Mouse (Mus musculus) erythroblast, adult 5-6 weeks (primary cell): Measurements from ENCODE around the gene Chrnb1. TPM values are rescaled to one million over a fixed set of nuclear protein-coding genes. Genes with fewer than 3 reads are reported as not detected.
A peak's percentile ranks its signal among the peaks of the same experiment; 100 is the strongest.

Experiments used
- ATAC-seq: replicated peaks from 2 replicates; pipeline ENCODE4 v1.8.0; 2016; ENCODE audit warnings: moderate number of reproducible peaks, mild to moderate bottlenecking, moderate TSS enrichment, inconsistent platforms; ENCODE audit not compliant: poor library complexity, low FRiP score, severe bottlenecking
- total RNA-seq, 2 experiments: library from RNA; stranded (forward) in 1 of 2; stranded (reverse) in 1 of 2; fragments of 150-400 nt in 1 of 2; fragments of 200-764, 138-1000 nt in 1 of 2; gene quantifications; 2 replicates each; pipeline versions ENCODE4 v1.2.3 to v1.2.4; 2015 to 2017; ENCODE audit warnings: low replicate concordance in 2 of 2

The Chrnb1 gene
- total RNA-seq, 2 experiments from 2014 or later: 0.26 to 4.0 TPM

DNA sequence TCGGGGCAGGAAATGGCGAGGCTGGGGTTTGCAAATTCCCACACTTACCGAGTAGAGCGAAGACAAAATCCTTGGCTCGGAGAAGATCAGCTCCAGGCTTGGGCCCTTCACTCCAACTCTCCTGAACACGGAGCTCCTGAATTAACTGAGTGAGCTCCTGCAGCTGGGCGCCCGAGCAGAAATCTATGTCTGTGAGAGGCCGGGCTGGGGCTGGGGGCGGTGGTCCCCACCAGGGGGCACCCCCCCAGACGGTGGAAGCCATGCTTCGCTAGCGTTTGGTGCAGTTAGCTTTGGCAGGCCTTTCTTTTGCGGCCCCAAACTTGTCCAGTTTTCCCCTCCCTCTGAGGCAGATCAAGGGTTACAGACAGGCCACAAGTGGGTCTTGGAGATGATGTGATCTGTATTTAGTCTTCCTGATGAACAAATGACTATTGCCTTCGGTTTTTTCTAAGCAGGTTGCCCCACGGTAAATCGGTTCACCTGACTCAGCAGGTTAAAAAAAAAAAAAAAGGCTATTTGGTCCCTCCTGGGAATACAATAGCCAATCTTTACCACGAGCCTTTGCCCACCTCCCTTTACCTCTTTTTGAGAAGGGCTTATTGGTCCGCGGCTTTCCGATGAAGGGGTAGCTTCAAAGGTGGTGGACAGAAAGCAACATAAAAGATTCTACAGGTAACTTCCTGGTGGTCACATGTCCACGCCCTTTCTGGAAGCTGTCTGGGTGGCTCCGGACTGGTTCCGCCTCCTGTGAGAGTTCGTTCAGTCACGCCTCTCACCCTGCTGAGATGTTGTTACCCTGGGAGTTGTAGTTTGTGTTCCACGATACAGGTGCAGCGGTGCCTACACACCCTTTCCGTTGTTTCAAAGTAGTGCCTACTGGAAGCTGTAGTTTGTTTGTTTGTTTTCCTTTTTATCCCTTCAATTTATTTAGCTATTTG is 9.5 kb upstream of the Chrnb1 start, which contains the start of gene Tmem102:
Gene Tmem102, minus strand, starts transcription at position 653 of the 938 bp plus-strand sequence.
- ATAC-seq: no peak

DNA sequence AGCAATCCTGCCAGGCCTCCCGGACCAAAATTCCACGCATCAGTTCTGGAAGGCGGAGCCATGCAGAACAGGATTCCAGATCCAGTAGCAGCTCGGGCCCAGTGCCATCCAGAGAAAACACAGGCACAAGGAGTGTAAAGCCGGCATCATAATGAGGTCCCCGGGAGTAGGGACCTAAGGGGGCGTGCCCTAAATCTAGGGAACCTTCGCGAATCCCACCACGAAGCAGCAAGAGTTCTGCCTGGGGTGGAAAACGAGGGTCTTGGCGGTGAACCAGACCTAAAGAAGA is 8.9 kb upstream of the Chrnb1 start:
- ATAC-seq: no peak

DNA sequence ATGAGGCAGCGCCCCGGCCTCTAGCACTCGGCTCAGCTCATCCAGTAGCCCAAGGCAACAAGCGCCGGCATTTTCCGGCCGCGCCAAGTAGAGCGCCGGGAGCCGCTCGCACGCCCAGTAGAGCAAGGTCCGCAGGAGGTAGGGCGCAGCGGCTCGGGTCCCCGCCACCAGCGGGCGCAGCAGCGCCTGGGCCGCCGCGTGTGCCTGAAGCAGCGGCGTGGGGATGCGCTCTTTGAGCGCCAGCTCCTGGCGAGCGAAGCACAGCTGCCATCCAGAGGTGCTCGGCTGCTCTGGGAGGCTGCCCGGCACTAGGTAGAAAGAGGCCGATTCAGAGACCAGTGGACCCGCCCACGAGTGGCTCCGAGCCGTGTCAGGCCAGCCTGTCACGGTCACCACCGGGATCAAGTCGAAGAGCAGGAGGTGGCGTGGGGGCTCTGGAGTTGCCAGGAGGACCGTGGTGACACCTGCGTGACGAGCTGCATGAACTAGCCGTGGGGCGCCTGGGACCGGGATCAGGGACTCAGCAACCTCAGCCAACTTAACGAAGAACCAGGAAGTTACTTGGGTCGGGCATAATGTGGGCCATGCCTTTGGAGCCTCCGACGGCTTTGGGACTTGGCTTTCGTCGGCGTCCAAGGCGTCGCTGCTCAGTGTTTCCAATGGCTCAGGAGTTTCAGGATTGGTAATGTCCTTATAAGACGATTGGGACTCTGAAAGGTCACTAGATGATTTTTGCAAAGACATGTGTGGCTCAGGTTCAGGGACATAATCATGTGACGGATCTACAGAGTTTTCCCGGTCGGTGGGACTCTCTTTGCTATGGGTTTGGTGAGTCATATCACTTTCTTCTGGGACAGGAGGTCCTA is 8.3 kb upstream of the Chrnb1 start:
- ATAC-seq: 0 out of 2 replicates have a peak, but pooled peaks have one; percentile 27

DNA sequence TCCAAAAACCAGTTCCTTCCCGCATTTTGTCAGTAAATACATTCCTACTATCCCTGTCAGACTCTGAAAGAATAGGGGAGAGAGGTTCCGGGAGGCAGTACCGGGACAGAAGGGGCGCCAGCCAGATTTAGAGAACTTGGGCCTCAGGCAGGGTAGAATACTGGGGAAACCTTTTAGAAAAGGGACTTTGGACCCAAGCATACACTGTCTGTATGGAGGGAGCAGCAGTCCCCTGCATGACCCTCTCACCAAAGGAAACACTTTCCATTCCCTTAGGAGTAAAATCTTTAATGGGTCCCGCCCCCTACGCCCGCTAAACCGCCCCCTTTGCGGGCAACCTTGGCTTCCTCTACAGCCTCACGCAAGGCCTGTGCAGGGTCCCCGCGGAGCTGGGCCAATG is 7.6 kb upstream of the Chrnb1 start:
- no peak for ATAC-seq

DNA sequence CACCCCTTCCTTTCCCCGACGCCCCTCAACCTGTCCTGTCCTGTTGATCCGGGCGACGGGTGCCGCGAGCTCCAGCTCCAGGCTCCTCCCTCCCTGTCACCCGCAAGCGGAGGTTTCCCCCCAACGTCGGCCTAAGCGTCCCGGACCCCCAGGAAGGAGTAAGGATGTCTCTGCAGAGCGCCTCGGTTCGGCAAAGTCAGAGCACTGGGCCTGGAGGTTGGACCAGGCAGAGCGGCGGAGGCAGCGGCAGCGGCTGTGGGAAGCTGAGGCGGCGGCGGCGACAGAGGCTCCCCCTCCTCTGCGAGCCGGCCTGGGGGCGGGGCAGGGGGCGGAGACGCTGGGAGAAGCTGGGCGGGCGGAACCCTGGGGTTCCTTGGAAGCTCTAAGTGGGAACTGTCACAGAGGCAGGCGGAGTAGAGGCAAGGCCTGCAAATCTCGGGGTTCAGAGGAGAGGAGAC is 6.9 kb upstream of the Chrnb1 start:
- ATAC-seq: no peak

DNA sequence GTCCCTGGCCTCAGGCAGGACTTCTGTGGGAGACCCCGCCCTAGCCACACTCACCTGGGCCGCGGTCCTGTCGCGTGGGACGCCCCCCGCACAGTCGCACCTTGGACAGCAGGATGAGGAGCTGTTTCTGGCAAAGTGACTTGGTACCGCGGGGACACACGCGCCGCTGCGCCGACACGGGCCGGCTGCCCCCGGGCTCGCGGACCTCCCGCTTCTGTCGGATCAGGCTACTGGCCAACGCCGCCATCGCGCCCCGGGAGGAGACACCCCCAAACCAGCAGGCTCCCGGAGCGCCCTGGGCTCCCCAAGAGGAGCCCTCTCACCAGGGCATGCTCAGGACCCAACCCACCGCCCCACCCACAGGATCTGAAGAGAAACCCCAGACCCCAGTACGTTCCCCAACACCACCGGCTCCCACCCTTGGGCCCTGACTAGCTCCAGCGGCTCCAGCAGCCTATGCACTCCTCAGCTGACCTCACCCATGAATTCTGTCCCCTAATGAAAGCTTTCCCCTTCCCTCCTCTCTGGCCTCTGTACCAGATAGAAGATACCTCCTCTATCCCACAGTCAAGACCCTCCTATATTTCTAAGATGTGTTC is 5.7 kb upstream of the Chrnb1 start, which contains the start of gene Fgf11:
Gene Fgf11, minus strand, starts transcription at position 479 of the 599 bp plus-strand sequence.
- ATAC-seq: no peak

DNA sequence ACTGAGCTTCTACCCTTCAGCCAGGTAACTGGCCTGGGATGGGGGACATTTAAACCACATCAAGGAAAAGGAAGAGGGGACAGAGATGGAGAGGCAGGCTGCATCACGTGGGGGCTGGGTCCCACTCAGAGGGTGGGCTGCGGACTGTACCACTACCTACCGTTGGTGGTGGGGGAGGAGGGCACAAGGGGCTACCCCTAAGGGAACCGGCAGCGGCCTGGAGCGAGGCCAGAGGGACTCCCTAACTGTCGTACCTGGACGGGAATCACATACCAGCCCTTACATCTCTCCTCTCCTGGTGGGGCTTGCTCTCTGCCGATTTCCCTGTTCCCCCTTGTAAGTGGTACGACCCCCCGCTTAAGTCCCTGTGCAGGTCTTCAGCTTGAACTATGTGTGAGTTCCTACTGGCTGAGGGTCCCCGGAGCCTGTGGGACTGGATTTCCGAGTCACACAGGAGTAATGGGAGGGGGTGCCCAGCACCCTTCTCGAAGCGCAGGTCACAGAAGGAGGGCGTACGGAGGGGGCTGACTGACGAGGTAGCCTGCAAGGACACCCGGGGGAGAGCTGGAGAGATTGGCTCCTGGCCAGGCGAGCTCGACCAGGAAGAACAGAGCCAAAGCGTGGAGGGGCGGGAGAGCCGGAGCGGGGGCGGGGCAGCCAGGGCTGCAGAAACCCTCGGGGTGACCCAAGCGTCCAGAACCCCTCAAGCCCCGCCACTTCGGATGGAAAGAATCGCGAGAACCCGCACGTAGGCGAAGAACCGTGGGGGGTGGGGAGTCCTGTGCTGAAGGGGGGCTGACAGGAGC is 4.9 kb upstream of the Chrnb1 start:
- no peak for ATAC-seq

DNA sequence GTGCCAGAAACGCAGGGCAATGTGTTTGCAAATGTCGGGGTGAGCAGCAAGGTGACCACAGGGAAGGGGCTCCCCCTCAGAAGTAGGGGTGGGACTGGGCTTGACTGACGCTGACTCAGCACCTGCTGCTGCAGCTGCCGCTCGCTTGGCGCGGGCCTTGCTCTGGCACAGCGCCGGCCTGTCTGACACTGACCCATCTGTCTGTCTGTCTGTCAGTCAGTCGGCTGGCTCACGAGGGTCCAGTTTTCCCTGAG is 4.3 kb upstream of the Chrnb1 start:
- no peak for ATAC-seq

DNA sequence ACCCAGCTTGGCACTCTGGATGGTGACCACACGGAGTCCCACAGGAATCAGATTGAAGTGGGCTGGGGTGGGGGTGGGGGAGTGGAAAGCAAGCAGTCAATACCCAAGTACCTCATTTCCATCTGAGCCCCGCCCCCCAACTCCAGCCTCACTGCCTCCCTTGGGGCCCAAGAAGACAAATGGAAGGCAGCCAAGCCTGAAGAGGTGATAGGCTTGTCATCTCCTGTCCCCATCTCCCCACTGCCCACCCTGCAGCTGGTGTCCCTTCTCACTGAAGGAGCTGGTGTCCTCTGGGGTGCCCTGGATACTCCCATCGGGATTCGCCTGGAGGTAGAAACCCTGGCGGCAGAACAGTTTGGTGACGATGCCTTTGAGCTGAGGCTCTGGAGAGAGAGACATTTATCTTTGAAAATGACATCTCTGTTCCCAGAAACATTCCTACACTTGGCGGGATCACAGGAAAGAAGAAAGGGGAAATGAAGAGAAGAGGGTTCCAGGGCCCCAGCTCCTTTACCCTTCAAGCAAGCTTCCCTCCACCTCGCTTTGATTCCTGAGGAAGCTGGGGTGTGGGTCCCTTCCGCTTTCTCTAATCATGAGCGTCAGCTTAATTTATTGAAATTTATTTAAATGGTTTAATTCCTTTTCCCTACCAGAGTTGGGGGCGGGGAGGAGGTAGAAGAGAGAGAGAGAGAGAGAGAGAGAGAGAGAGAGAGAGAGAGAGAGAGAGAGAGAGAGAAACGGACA is 3.8 kb upstream of the Chrnb1 start:
- no peak for ATAC-seq

DNA sequence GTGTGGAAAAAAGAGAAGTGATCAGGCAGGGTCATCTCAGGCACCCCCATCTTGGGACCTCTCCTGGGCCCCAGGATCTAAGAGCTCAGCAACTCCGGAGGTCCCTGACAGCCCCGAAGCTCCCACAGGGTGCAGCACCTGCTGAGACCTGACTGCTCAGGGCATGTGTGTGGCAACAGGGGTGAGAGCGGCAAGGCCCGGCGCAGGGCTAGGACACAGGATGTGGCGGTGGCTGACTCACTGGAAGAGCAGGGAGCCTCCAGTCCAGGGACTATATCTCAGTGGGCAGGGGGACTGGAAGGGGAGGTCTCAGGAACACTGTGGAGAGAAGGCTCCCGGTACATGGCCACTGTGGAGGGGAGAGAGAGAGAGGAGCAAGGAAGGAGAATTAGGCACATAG is 2.2 kb upstream of the Chrnb1 start:
- ATAC-seq: no peak

DNA sequence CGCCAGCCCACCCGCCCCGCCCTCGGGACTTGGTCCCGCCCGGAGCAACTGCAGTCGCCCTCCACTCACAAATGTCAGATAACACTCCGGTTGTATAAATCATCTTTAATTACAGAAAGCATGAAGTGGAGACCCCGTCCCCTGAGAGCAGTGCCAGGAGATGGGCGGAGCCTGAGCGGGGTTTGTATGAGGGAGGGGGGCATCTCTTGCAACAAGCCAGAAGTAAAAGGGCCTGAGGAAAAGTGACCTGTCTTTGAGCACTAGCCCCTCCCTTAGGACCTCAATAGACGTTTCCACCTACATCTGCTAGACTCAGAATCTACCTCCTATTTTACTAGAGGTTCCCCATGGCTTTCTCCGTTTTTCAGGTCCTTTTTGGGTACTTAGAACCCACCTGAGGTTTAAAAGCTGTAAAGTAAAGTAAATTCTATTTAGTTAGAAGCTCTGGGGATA is 266 bp upstream of the Chrnb1 start:
- no peak for ATAC-seq

DNA sequence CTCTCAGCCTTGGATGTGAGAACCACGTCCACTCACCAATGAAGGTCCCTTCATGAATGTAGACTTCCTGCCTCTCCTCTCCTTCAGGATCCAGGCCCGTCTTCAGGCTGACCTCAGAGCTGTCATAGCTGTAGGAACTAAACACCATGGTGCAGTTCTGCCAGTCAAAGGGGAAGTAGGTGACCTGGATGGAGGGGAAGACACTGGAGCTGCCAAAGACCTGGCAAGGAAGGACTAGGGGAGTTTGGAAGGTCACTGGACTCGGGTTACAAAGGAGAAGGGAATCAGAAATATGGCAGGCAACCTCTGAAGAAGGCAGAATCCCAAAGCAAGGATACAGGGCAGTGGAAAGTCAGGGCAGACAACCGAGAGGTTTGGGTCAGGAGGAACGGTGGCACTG is 2.3 kb downstream of the Chrnb1 start:
- no peak for ATAC-seq

DNA sequence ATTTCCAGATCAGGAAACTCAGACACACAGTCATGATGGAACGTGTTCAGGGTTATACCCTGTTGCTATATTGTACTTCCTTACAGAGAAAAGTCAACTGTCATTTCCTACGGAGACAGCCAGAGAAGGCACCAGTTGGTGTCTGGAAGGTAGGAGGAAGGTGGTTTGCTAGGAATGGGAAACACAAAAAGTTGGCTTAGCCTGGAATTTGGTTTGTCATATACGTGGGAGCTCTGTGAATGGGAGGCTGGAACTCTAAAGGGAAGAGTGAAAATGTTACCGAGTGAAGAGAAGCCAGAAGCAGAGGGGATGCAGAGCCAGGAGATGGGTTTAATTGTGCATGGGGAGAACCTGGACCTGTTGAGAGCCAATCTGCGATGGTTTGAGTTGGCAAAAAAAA is 4.3 kb downstream of the Chrnb1 start:
- no peak for ATAC-seq

DNA sequence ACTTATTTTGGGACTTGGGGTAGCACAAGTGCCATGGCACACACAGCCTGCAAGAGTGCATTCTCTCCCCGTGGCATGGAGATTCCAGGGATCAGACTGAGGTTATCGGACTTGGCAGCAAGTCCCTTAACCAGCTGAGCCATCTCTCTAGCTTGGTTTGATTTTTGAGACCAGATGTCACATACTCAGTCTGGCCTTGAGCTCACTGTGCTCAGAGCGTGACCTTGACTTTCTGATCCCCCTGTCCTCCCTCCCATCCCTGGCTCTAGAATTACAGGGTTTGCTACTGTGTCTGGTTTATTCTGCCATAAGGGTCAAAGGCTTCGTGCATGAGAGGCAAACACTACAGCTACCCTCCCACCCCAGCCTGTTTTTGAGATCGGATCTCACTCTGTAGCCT is 6.3 kb downstream of the Chrnb1 start:
- no peak for ATAC-seq

DNA sequence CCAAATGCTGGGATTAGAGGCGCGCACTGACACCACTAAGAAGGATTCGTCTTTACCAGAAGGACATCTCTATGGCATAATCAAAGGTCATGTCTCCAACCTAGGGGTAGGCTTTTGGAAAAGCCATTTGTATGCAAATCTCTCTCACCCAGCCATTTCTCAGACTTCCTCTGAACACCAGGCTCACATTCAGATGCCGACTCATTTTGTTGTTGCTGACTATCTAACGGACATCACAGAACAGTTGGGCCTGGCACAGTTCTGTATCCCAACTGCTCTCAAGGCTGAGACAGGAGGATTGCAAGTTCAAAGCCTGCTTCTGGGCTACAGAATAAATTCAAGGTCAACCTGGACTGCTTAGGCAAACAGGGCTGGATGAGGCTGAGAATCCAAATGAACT is 8.4 kb downstream of the Chrnb1 start:
- ATAC-seq: no peak

DNA sequence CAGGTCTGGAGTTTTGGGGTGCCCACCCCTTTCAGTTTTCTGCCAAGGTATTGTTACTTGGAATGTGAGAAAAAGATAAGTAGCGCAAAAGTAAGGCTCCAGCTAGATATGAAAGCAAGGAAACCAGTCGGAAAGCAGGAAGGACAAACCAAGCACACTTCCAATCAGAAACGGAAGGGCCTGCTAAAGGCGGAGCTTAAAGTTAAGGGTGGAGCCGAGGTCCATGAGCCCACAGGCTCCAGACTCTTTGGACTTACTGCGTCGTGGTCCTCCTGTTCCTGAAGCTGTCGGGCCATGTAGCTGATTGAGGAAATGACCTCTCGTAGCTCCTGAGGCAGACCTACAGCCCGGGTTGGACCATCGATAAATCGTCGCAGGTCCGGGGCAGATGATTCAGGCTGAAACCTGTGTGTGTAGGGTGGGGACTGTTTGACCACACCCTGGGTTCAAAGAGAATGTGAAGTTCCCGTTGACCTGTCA is 10.9 kb downstream of the Chrnb1 start:
- ATAC-seq: peak; percentile 83

DNA sequence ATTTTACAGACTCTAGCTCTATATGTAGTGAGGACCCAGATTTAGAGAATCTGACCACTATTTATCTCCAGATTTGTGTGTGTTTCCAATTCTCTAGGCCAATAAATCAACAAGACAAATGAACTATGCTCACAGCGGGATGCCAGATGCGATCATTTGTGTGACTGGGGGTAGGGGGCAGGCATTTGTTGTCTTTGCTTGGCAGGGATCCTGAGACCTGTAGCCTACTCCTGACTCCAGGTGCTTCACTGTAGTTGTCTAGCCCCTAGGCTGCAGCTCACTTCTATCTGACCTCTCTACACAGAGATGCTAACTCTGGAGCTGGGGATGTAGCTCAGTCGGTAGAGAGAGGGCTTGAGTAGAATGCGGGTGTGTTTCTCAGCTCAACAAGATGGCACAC is 13.9 kb downstream of the Chrnb1 start:
- no peak for ATAC-seq

DNA sequence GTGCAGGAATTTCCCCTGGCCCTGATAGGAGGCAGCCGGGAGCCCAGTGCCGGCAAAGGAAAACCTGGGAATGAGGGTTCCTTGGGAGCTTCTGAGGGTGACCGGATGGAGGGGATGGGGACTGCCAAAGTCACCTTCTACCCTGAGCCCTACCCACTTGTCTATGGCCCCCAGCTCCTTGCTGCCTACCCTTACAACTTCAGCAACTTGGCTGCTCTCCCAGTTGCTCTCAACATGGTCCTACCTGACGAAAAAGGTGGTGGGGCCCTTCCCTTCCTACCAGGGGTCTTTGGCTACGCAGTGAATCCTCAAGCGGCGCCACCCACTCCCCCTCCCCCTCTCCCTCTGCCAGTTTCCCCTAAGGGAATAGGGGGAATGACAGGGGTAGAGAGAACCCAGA is 16.8 kb downstream of the Chrnb1 start:
- ATAC-seq: no peak
